Mouse (Mus musculus): ENCODE data around the gene Elf4. TPM values are rescaled to one million over a fixed set of nuclear protein-coding genes. Genes with fewer than 3 reads are reported as not detected.

Gene Elf4
- polyA plus RNA-seq (2014; fragmentation: Nextera tagmentation; extraction: Ambion mirVana): 1.9 and 2.3 TPM in 2 replicates

- Histone ChIP-seq H3K9ac (ENCODE audit: low read depth, low read length) (peak within 1 kb of the TSS; percentile 40; the same call in 1 of the 2 replicates), H3K27me3 (ENCODE audit: control insufficient read depth, insufficient read depth, low read length) (no peaks in the 10 kb centered on the region), H3K4me3 (ENCODE audit: low read depth, low read length) (peak within 1 kb of the TSS; percentile 27), H3K27ac (ENCODE audit: low read depth, low read length) (no peak within 1 kb of the TSS), H3K4me1 (replicated peaks; ENCODE audit: control insufficient read depth, insufficient read depth, low read length) (no peaks in the 10 kb centered on the region), H3K36me3 (ENCODE audit: control insufficient read depth, insufficient read depth, low read length) (no peaks in the 10 kb centered on the region), H3K9me3 (ENCODE audit: control insufficient read depth, low read length) (no peaks in the 10 kb centered on the region), H3K4me2 (replicated peaks; ENCODE audit: low read depth, low read length) (peak within 1 kb of the TSS; percentile 49)
- DNase-seq (ENCODE audit: low spot score) (peak; percentile 82), ATAC-seq (ENCODE audit: low FRiP score) (peak; percentile 90)
- WGBS: 16% methylated on average over 36 of the region's 38 CpGs
Observed at GRCm38 (mm10) chrX:48462754-48463507, at the start of gene Elf4. TSS of gene Elf4 (minus strand) at chrX:48463132.

- Histone ChIP-seq H3K36me3 (ENCODE audit: control insufficient read depth, insufficient read depth, low read length) (no peaks in the 10 kb centered on the region), H3K4me1 (replicated peaks; ENCODE audit: control insufficient read depth, insufficient read depth, low read length) (no peaks in the 10 kb centered on the region), H3K4me2 (replicated peaks; ENCODE audit: low read depth, low read length) (no peak overlapping the region), H3K27ac (ENCODE audit: low read depth, low read length) (no peak overlapping the region), H3K4me3 (ENCODE audit: low read depth, low read length) (no peak overlapping the region), H3K9me3 (ENCODE audit: control insufficient read depth, low read length) (no peaks in the 10 kb centered on the region), H3K27me3 (ENCODE audit: control insufficient read depth, insufficient read depth, low read length) (no peaks in the 10 kb centered on the region), H3K9ac (ENCODE audit: low read depth, low read length) (no peak overlapping the region)
- ATAC-seq (ENCODE audit: low FRiP score): no peak
- 92% methylated on average over 8 of the region's 8 CpGs for WGBS
- no peak for DNase-seq (ENCODE audit: low spot score)
Observed at GRCm38 (mm10) chrX:48493763-48494162, 30.8 kb upstream of the Elf4 start.

GRCm38 (mm10) chrX:48481687-48482086 lies 18.8 kb upstream of the Elf4 start:
- no peak overlapping the region for H3K9ac ChIP-seq (ENCODE audit: low read depth, low read length)
- no peak overlapping the region for H3K4me3 ChIP-seq (ENCODE audit: low read depth, low read length)
- no peaks in the 10 kb centered on the region for H3K36me3 ChIP-seq (ENCODE audit: control insufficient read depth, insufficient read depth, low read length)
- no peaks in the 10 kb centered on the region for H3K9me3 ChIP-seq (ENCODE audit: control insufficient read depth, low read length)
- ATAC-seq (ENCODE audit: low FRiP score) (no peak), DNase-seq (ENCODE audit: low spot score) (no peak)
- whole genome bisulfite sequencing: 91% methylated on average over 7 of the region's 7 CpGs
- H3K4me1 ChIP-seq (replicated peaks; ENCODE audit: control insufficient read depth, insufficient read depth, low read length): no peaks in the 10 kb centered on the region
- H3K27me3 ChIP-seq (ENCODE audit: control insufficient read depth, insufficient read depth, low read length): no peaks in the 10 kb centered on the region
- H3K27ac ChIP-seq (ENCODE audit: low read depth, low read length): no peak overlapping the region
- H3K4me2 ChIP-seq (replicated peaks; ENCODE audit: low read depth, low read length): no peak overlapping the region

GRCm38 (mm10) chrX:48481095-48481494 lies 18.2 kb upstream of the Elf4 start:
- Histone ChIP-seq H3K4me2 (replicated peaks; ENCODE audit: low read depth, low read length) (no peak overlapping the region), H3K36me3 (ENCODE audit: control insufficient read depth, insufficient read depth, low read length) (no peaks in the 10 kb centered on the region), H3K27ac (ENCODE audit: low read depth, low read length) (no peak overlapping the region), H3K9ac (ENCODE audit: low read depth, low read length) (no peak overlapping the region), H3K9me3 (ENCODE audit: control insufficient read depth, low read length) (no peaks in the 10 kb centered on the region), H3K4me1 (replicated peaks; ENCODE audit: control insufficient read depth, insufficient read depth, low read length) (no peaks in the 10 kb centered on the region), H3K4me3 (ENCODE audit: low read depth, low read length) (no peak overlapping the region), H3K27me3 (ENCODE audit: control insufficient read depth, insufficient read depth, low read length) (no peaks in the 10 kb centered on the region)
- WGBS: 81% methylated on average over 4 of the region's 4 CpGs
- DNase-seq (ENCODE audit: low spot score) (no peak), ATAC-seq (ENCODE audit: low FRiP score) (no peak)

GRCm38 (mm10) chrX:48467355-48467946 lies 4.5 kb upstream of the Elf4 start:
- H3K36me3 ChIP-seq (ENCODE audit: control insufficient read depth, insufficient read depth, low read length): no peaks in the 10 kb centered on the region
- H3K9me3 ChIP-seq (ENCODE audit: control insufficient read depth, low read length): no peaks in the 10 kb centered on the region
- H3K9ac ChIP-seq (ENCODE audit: low read depth, low read length): no peak overlapping the region
- H3K4me1 ChIP-seq (replicated peaks; ENCODE audit: control insufficient read depth, insufficient read depth, low read length): no peaks in the 10 kb centered on the region
- H3K27ac ChIP-seq (ENCODE audit: low read depth, low read length): no peak overlapping the region
- H3K4me3 ChIP-seq (ENCODE audit: low read depth, low read length): no peak overlapping the region
- ATAC-seq (ENCODE audit: low FRiP score): no peak
- WGBS: 95% methylated on average over 3 of the region's 3 CpGs
- no peaks in the 10 kb centered on the region for H3K27me3 ChIP-seq (ENCODE audit: control insufficient read depth, insufficient read depth, low read length)
- H3K4me2 ChIP-seq (replicated peaks; ENCODE audit: low read depth, low read length): no peak overlapping the region
- DNase-seq (ENCODE audit: low spot score): no peak

GRCm38 (mm10) chrX:48466174-48466573 lies 3.2 kb upstream of the Elf4 start:
- Histone ChIP-seq H3K4me2 (replicated peaks; ENCODE audit: low read depth, low read length) (no peak overlapping the region), H3K9ac (ENCODE audit: low read depth, low read length) (no peak overlapping the region), H3K27me3 (ENCODE audit: control insufficient read depth, insufficient read depth, low read length) (no peaks in the 10 kb centered on the region), H3K27ac (ENCODE audit: low read depth, low read length) (no peak overlapping the region), H3K4me3 (ENCODE audit: low read depth, low read length) (no peak overlapping the region), H3K9me3 (ENCODE audit: control insufficient read depth, low read length) (no peaks in the 10 kb centered on the region), H3K36me3 (ENCODE audit: control insufficient read depth, insufficient read depth, low read length) (no peaks in the 10 kb centered on the region), H3K4me1 (replicated peaks; ENCODE audit: control insufficient read depth, insufficient read depth, low read length) (no peaks in the 10 kb centered on the region)
- ATAC-seq (ENCODE audit: low FRiP score) (no peak), DNase-seq (ENCODE audit: low spot score) (no peak)
- 85% methylated on average over 2 of the region's 2 CpGs for WGBS

- no peaks in the 10 kb centered on the region for H3K9me3 ChIP-seq (ENCODE audit: control insufficient read depth, low read length)
- DNase-seq (ENCODE audit: low spot score) (no peak), ATAC-seq (ENCODE audit: low FRiP score) (no peak)
- WGBS: 89% methylated on average over 6 of the region's 6 CpGs
- no peaks in the 10 kb centered on the region for H3K4me1 ChIP-seq (replicated peaks; ENCODE audit: control insufficient read depth, insufficient read depth, low read length)
- H3K9ac ChIP-seq (ENCODE audit: low read depth, low read length): no peak overlapping the region
- no peak overlapping the region for H3K27ac ChIP-seq (ENCODE audit: low read depth, low read length)
- H3K27me3 ChIP-seq (ENCODE audit: control insufficient read depth, insufficient read depth, low read length): no peaks in the 10 kb centered on the region
- H3K4me3 ChIP-seq (ENCODE audit: low read depth, low read length): no peak overlapping the region
- H3K4me2 ChIP-seq (replicated peaks; ENCODE audit: low read depth, low read length): no peak overlapping the region
- H3K36me3 ChIP-seq (ENCODE audit: control insufficient read depth, insufficient read depth, low read length): no peaks in the 10 kb centered on the region
Observed at GRCm38 (mm10) chrX:48464436-48464835, 1.5 kb upstream of the Elf4 start.

GRCm38 (mm10) chrX:48463636-48464035 lies 704 bp upstream of the Elf4 start:
- no peaks in the 10 kb centered on the region for H3K36me3 ChIP-seq (ENCODE audit: control insufficient read depth, insufficient read depth, low read length)
- no peak overlapping the region for H3K4me2 ChIP-seq (replicated peaks; ENCODE audit: low read depth, low read length)
- 93% methylated on average over 4 of the region's 4 CpGs for WGBS
- no peak overlapping the region for H3K9ac ChIP-seq (ENCODE audit: low read depth, low read length)
- H3K27me3 ChIP-seq (ENCODE audit: control insufficient read depth, insufficient read depth, low read length): no peaks in the 10 kb centered on the region
- ATAC-seq (ENCODE audit: low FRiP score) (no peak), DNase-seq (ENCODE audit: low spot score) (no peak)
- H3K4me3 ChIP-seq (ENCODE audit: low read depth, low read length): no peak overlapping the region
- no peak overlapping the region for H3K27ac ChIP-seq (ENCODE audit: low read depth, low read length)
- no peaks in the 10 kb centered on the region for H3K4me1 ChIP-seq (replicated peaks; ENCODE audit: control insufficient read depth, insufficient read depth, low read length)
- no peaks in the 10 kb centered on the region for H3K9me3 ChIP-seq (ENCODE audit: control insufficient read depth, low read length)

- Histone ChIP-seq H3K4me3 (ENCODE audit: low read depth, low read length) (0 out of 2 replicates have a peak overlapping the region, but pooled peaks have one; percentile 12), H3K9ac (ENCODE audit: low read depth, low read length) (no peak overlapping the region), H3K4me2 (replicated peaks; ENCODE audit: low read depth, low read length) (peak overlapping the region; percentile 49), H3K27me3 (ENCODE audit: control insufficient read depth, insufficient read depth, low read length) (no peaks in the 10 kb centered on the region), H3K27ac (ENCODE audit: low read depth, low read length) (no peak overlapping the region), H3K9me3 (ENCODE audit: control insufficient read depth, low read length) (no peaks in the 10 kb centered on the region), H3K36me3 (ENCODE audit: control insufficient read depth, insufficient read depth, low read length) (no peaks in the 10 kb centered on the region), H3K4me1 (replicated peaks; ENCODE audit: control insufficient read depth, insufficient read depth, low read length) (no peaks in the 10 kb centered on the region)
- WGBS: 27% methylated on average over 4 of the region's 4 CpGs
- no peak for DNase-seq (ENCODE audit: low spot score)
- ATAC-seq (ENCODE audit: low FRiP score): peak; percentile 53; the same call in 1 of the 2 replicates
Observed at GRCm38 (mm10) chrX:48462297-48462696, 635 bp downstream of the Elf4 start.

Measured in hindbrain, embryonic 11.5 days (tissue).